16 mouse cellular contexts compared by ENCODE assay signal in genomic region chr4:150072416-150073101, GRCm38 (mm10). TPM values are rescaled to one million over a fixed set of nuclear protein-coding genes. Genes with fewer than 3 reads are reported as not detected.
DNase-seq lines count a peak whose midpoint lies in the region; ATAC-seq and TF ChIP-seq lines count a peak whose summit lies in the region.
"Had no signal": no experiment of that assay in that cellular context is flagged by ENCODE, and none has a peak within 500 bp of the region (broad histone marks: within the 10 kb centered on the region; RNA-seq: fewer than 3 reads in every experiment).

No protein-coding gene starts in this region.

- WGBS in forebrain, embryonic 11.5 days, result 57% methylated on average over 15 of the region's 15 CpGs
- WGBS in forebrain, embryonic 15.5 days, result 50% methylated on average over 15 of the region's 15 CpGs
- 49% methylated on average over 15 of the region's 15 CpGs for WGBS in midbrain, postnatal 0 days
- 55% methylated on average over 15 of the region's 15 CpGs for WGBS in midbrain, embryonic 10.5 days

- no peaks in the 10 kb centered on the region for H3K9me3 ChIP-seq in forebrain, embryonic 11.5 days (ENCODE audit: control insufficient read depth, low read length)
- H3K9me3 ChIP-seq in forebrain, embryonic 15.5 days, result no peaks in the 10 kb centered on the region
- no peaks in the 10 kb centered on the region for H3K9me3 ChIP-seq in midbrain, postnatal 0 days (ENCODE audit: low read length)
- H3K9me3 ChIP-seq in midbrain, embryonic 10.5 days (replicated peaks), result no peaks in the 10 kb centered on the region
- H3K9me3 ChIP-seq: embryonic facial prominence, embryonic 13.5 days; heart, embryonic 10.5 days; hindbrain, embryonic 12.5 days; limb, embryonic 15.5 days; megakaryocyte, embryonic 14.5 days had no signal

- no peak overlapping the region for H3K4me2 ChIP-seq in forebrain, embryonic 11.5 days (ENCODE audit: low read depth, low read length, severe bottlenecking)
- H3K4me2 ChIP-seq in forebrain, embryonic 15.5 days (replicated peaks), result no peak overlapping the region
- no peak overlapping the region for H3K4me2 ChIP-seq in midbrain, postnatal 0 days (ENCODE audit: low read depth, low read length, poor library complexity, severe bottlenecking)
- H3K4me2 ChIP-seq: embryonic facial prominence, embryonic 13.5 days; hindbrain, embryonic 12.5 days; limb, embryonic 15.5 days had no signal

- no peak overlapping the region for H3K27ac ChIP-seq in forebrain, embryonic 11.5 days (ENCODE audit: low read depth, low read length)
- H3K27ac ChIP-seq in forebrain, embryonic 15.5 days (replicated peaks), result no peak overlapping the region
- H3K27ac ChIP-seq in midbrain, postnatal 0 days (ENCODE audit: low read depth, low read length), result no peak overlapping the region
- H3K27ac ChIP-seq in midbrain, embryonic 10.5 days (replicated peaks), result no peak overlapping the region
- H3K27ac ChIP-seq: embryonic facial prominence, embryonic 13.5 days; gastrocnemius, adult 2 months; heart, embryonic 10.5 days; hindbrain, embryonic 12.5 days; limb, embryonic 15.5 days had no signal

- TF ChIP-seq CTCF in midbrain, postnatal 0 days (IDR thresholded peaks at IDR 0.05), result no peak

- no peaks in the 10 kb centered on the region for H3K27me3 ChIP-seq in forebrain, embryonic 11.5 days (ENCODE audit: control insufficient read depth, insufficient read depth, low read length)
- no peaks in the 10 kb centered on the region for H3K27me3 ChIP-seq in forebrain, embryonic 15.5 days
- no peaks in the 10 kb centered on the region for H3K27me3 ChIP-seq in midbrain, postnatal 0 days (ENCODE audit: insufficient read depth, low read length)
- peaks cover 10% of the 10 kb centered on the region for H3K27me3 ChIP-seq in midbrain, embryonic 10.5 days (ENCODE audit: low read depth, poor library complexity, severe bottlenecking)
- H3K27me3 ChIP-seq: embryonic facial prominence, embryonic 13.5 days; hindbrain, embryonic 12.5 days; limb, embryonic 15.5 days had no signal

- no peak overlapping the region for H3K9ac ChIP-seq in forebrain, embryonic 11.5 days (ENCODE audit: low read length)
- no peak overlapping the region for H3K9ac ChIP-seq in forebrain, embryonic 15.5 days (replicated peaks)
- no peak overlapping the region for H3K9ac ChIP-seq in midbrain, postnatal 0 days (replicated peaks; ENCODE audit: low read length, poor library complexity, severe bottlenecking)
- H3K9ac ChIP-seq: embryonic facial prominence, embryonic 13.5 days; hindbrain, embryonic 12.5 days; limb, embryonic 15.5 days; liver, postnatal 0 days had no signal

- no peak overlapping the region for H3K4me3 ChIP-seq in forebrain, embryonic 11.5 days (ENCODE audit: low read depth, low read length)
- no peak overlapping the region for H3K4me3 ChIP-seq in forebrain, embryonic 15.5 days
- H3K4me3 ChIP-seq in midbrain, postnatal 0 days (ENCODE audit: low read depth, low read length), result no peak overlapping the region
- no peak overlapping the region for H3K4me3 ChIP-seq in midbrain, embryonic 10.5 days
- H3K4me3 ChIP-seq: embryonic facial prominence, embryonic 13.5 days; gastrocnemius, adult 2 months; heart, embryonic 10.5 days; hindbrain, embryonic 12.5 days; limb, embryonic 15.5 days; megakaryocyte, embryonic 14.5 days had no signal

- no peaks in the 10 kb centered on the region for H3K36me3 ChIP-seq in forebrain, embryonic 11.5 days (ENCODE audit: control insufficient read depth, insufficient read depth, low read length)
- H3K36me3 ChIP-seq in forebrain, embryonic 15.5 days, result no peaks in the 10 kb centered on the region
- no peaks in the 10 kb centered on the region for H3K36me3 ChIP-seq in midbrain, postnatal 0 days (ENCODE audit: insufficient read depth, low read length)
- H3K36me3 ChIP-seq in midbrain, embryonic 10.5 days, result no peaks in the 10 kb centered on the region
- H3K36me3 ChIP-seq: embryonic facial prominence, embryonic 13.5 days; heart, embryonic 10.5 days; hindbrain, embryonic 12.5 days; limb, embryonic 15.5 days had no signal

- H3K4me1 ChIP-seq in forebrain, embryonic 11.5 days (replicated peaks; ENCODE audit: control insufficient read depth, insufficient read depth, low read length), result no peaks in the 10 kb centered on the region; the same call in 1 of the 2 replicates
- H3K4me1 ChIP-seq in forebrain, embryonic 15.5 days, result no peaks in the 10 kb centered on the region
- no peaks in the 10 kb centered on the region for H3K4me1 ChIP-seq in midbrain, postnatal 0 days (ENCODE audit: insufficient read depth, low read length)
- H3K4me1 ChIP-seq in midbrain, embryonic 10.5 days, result peaks cover 22% of the 10 kb centered on the region; the same call in 1 of the 2 replicates
- H3K4me1 ChIP-seq: hindbrain, embryonic 12.5 days had no signal

- ATAC-seq in forebrain, embryonic 11.5 days (replicated peaks; ENCODE audit: low FRiP score), result 0 out of 2 replicates have a peak, but pooled peaks have one; percentile 39
- ATAC-seq in forebrain, embryonic 15.5 days (replicated peaks), result no peak
- ATAC-seq in midbrain, postnatal 0 days (ENCODE audit: low FRiP score), result no peak

- no peak for DNase-seq in forebrain, embryonic 11.5 days (ENCODE audit: low spot score)
- DNase-seq in midbrain, postnatal 0 days (ENCODE audit: low spot score), result peak; percentile 45
- DNase-seq in midbrain, embryonic 10.5 days (ENCODE audit: low spot score), result no peak
- DNase-seq in ZHBTc4 (ENCODE audit: low read depth, low spot score), result peak; percentile 56
- peak; percentile 29 to 38 for DNase-seq in cerebellum, postnatal 25 days
- DNase-seq in lung, postnatal 4 days, result no peak
- no peak for DNase-seq in right cerebral cortex, postnatal 14 days

RNA-seq across cellular contexts. Expression of gene Gpr157, which starts 14.6 kb away (rescaled TPM):
- 0.21 and 0.24 TPM in 2 replicates for polyA plus RNA-seq in forebrain, embryonic 11.5 days (2014; fragmentation: Nextera tagmentation; extraction: Ambion mirVana)
- polyA plus RNA-seq in forebrain, embryonic 15.5 days (2015; fragmentation: Nextera tagmentation; extraction: Ambion mirVana), result 0.20 and 0.23 TPM in 2 replicates
- 4.4 TPM in 2 replicates for total RNA-seq in midbrain, postnatal 0 days (2014; rRNA removed)
- 0.47 and 0.49 TPM in 2 replicates for polyA plus RNA-seq in midbrain, postnatal 0 days (2015; fragmentation: Nextera tagmentation; extraction: Ambion mirVana)
- 0.60 and 0.62 TPM in 2 replicates for polyA plus RNA-seq in midbrain, embryonic 10.5 days (2016; fragmentation: Nextera tagmentation; extraction: Ambion mirVana)

RNA-seq across cellular contexts. Expression of gene Slc2a5, which starts 46.5 kb away (rescaled TPM):
- 1.1 and 1.8 TPM in 2 replicates for polyA plus RNA-seq in forebrain, embryonic 11.5 days (2014; fragmentation: Nextera tagmentation; extraction: Ambion mirVana)
- polyA plus RNA-seq in forebrain, embryonic 15.5 days (2015; fragmentation: Nextera tagmentation; extraction: Ambion mirVana), result 1.9 and 2.4 TPM in 2 replicates
- total RNA-seq in midbrain, postnatal 0 days (2014; rRNA removed), result 1.5 and 4.3 TPM in 2 replicates
- polyA plus RNA-seq in midbrain, postnatal 0 days (2015; fragmentation: Nextera tagmentation; extraction: Ambion mirVana), result 2.1 and 3.2 TPM in 2 replicates
- 1.3 and 1.8 TPM in 2 replicates for polyA plus RNA-seq in midbrain, embryonic 10.5 days (2016; fragmentation: Nextera tagmentation; extraction: Ambion mirVana)
- total RNA-seq: gastrocnemius, adult 2 months had no signal
- polyA plus RNA-seq: inflammation-experienced regulatory T-cells, adult 6 months had no signal

Comparison
In these comparisons a context has a peak if more than half of its experiments do, and no peak if none do; other contexts are left out.
1. DNase-seq: peak in midbrain, postnatal 0 days (single experiment), ZHBTc4 (single experiment) and cerebellum, postnatal 25 days (2 of 2); none in forebrain, embryonic 11.5 days (single experiment), midbrain, embryonic 10.5 days (single experiment), lung, postnatal 4 days (0 of 2) and right cerebral cortex, postnatal 14 days (single experiment).